Mouse (Mus musculus) stomach, embryonic 15.5 days (tissue): Measurements from ENCODE around the gene Mfrp. TPM values are rescaled to one million over a fixed set of nuclear protein-coding genes. Genes with fewer than 3 reads are reported as not detected.

ENCODE experiments used
- ATAC-seq: fragments of 200-750 bp; cut with Nextera tagmentation; 2 replicates; pipeline ENCODE4 v1.8.0; 2017; ENCODE audit warnings: low read depth, moderate number of reproducible peaks, moderate TSS enrichment; ENCODE audit not compliant: insufficient read depth, low FRiP score
- H3K27ac ChIP-seq: fragments of 300-500 bp; sonication (generic); 2 replicates; pipeline ENCODE4 v1.5.1; 2015; ENCODE audit warnings: mild to moderate bottlenecking, inconsistent platforms
- H3K27me3 ChIP-seq: fragments of 300-500 bp; sonication (generic); replicated peaks from 2 replicates; pipeline ENCODE4 v1.6.1; 2015; ENCODE audit warnings: inconsistent platforms
- H3K36me3 ChIP-seq: fragments of 300-500 bp; sonication (generic); 2 replicates; pipeline ENCODE4 v1.6.1; 2015; ENCODE audit warnings: inconsistent platforms
- H3K4me1 ChIP-seq: fragments of 300-500 bp; sonication (generic); 2 replicates; pipeline ENCODE4 v1.6.1; 2015; ENCODE audit warnings: inconsistent platforms
- H3K4me2 ChIP-seq: fragments of 300-500 bp; sonication (generic); 2 replicates; pipeline ENCODE4 v1.6.1; 2015; ENCODE audit warnings: mild to moderate bottlenecking, inconsistent platforms
- H3K4me3 ChIP-seq: fragments of 300-500 bp; sonication (generic); replicated peaks from 2 replicates; pipeline ENCODE4 v1.5.1; 2015; ENCODE audit warnings: inconsistent platforms
- H3K9ac ChIP-seq: fragments of 300-500 bp; sonication (generic); 2 replicates; pipeline ENCODE4 v1.6.1; 2015; ENCODE audit warnings: inconsistent platforms
- H3K9me3 ChIP-seq: fragments of 300-500 bp; sonication (generic); 2 replicates; pipeline ENCODE4 v1.6.1; 2016; ENCODE audit warnings: inconsistent platforms
- WGBS: fragments of 180-500 bp; shearing (Covaris S2); methylation state at CpG from one replicate; pipeline ENCODE4 v1.1.7; 2015; 5-methylcytosine and 5-hydroxymethylcytosine counted together
- polyA plus RNA-seq: library from polyadenylated mRNA; unstranded; fragments of >200 nt; fragmentation: Nextera tagmentation; extraction: Ambion mirVana; gene quantifications from 2 replicates; pipeline ENCODE4 v1.2.1, GENCODE M21; 2015

Mfrp gene
- polyA plus RNA-seq, 1 experiment from 2014 or later: 0.18 TPM

GRCm38 (mm10) chr9:44071914-44072598, 29.5 kb upstream of the Mfrp start:
- Histone ChIP-seq H3K27me3 (no peaks in the 10 kb centered on the region), H3K4me1 (peaks cover 23% of the 10 kb centered on the region), H3K4me2 (no peak overlapping the region; the same call in 1 of the 2 replicates), H3K9ac (no peak overlapping the region), H3K36me3 (no peaks in the 10 kb centered on the region; the same call in 1 of the 2 replicates), H3K4me3 (no peak overlapping the region), H3K27ac (no peak overlapping the region), H3K9me3 (no peaks in the 10 kb centered on the region)
- ATAC-seq: no peak
- WGBS: 46% methylated on average over 11 of the region's 11 CpGs

- no peak overlapping the region for H3K27ac ChIP-seq
- H3K4me1 ChIP-seq: peaks cover 18% of the 10 kb centered on the region
- H3K9ac ChIP-seq: no peak overlapping the region
- H3K9me3 ChIP-seq: no peaks in the 10 kb centered on the region
- 44% methylated on average over 4 of the region's 4 CpGs for WGBS
- no peak for ATAC-seq
- H3K27me3 ChIP-seq: no peaks in the 10 kb centered on the region
- H3K36me3 ChIP-seq: no peaks in the 10 kb centered on the region; the same call in 1 of the 2 replicates
- no peak overlapping the region for H3K4me2 ChIP-seq
- no peak overlapping the region for H3K4me3 ChIP-seq
These were observed 29.0 kb upstream of the Mfrp start for GRCm38 (mm10) chr9:44072599-44072915.

GRCm38 (mm10) chr9:44073115-44073514, 28.4 kb upstream of the Mfrp start:
- WGBS: 67% methylated on average over 5 of the region's 5 CpGs
- no peak overlapping the region for H3K4me3 ChIP-seq

GRCm38 (mm10) chr9:44074395-44075275, 26.9 kb upstream of the Mfrp start:
- WGBS: 60% methylated on average over 9 of the region's 9 CpGs
- Histone ChIP-seq H3K27ac (no peak overlapping the region), H3K9me3 (no peaks in the 10 kb centered on the region), H3K27me3 (no peaks in the 10 kb centered on the region), H3K9ac (no peak overlapping the region), H3K36me3 (no peaks in the 10 kb centered on the region; the same call in 1 of the 2 replicates), H3K4me1 (peaks cover 37% of the 10 kb centered on the region), H3K4me3 (no peak overlapping the region), H3K4me2 (no peak overlapping the region)
- ATAC-seq: no peak

More at GRCm38 (mm10) chr9:44073115-44073514, 28.4 kb upstream of the Mfrp start:
- no peaks in the 10 kb centered on the region for H3K9me3 ChIP-seq
- H3K27ac ChIP-seq: no peak overlapping the region
- H3K4me1 ChIP-seq: peaks cover 21% of the 10 kb centered on the region
- H3K4me2 ChIP-seq: no peak overlapping the region
- no peak for ATAC-seq
- no peaks in the 10 kb centered on the region; the same call in 1 of the 2 replicates for H3K36me3 ChIP-seq
- no peaks in the 10 kb centered on the region for H3K27me3 ChIP-seq
- no peak overlapping the region for H3K9ac ChIP-seq

- Histone ChIP-seq H3K4me1 (peaks cover 40% of the 10 kb centered on the region), H3K36me3 (no peaks in the 10 kb centered on the region; the same call in 1 of the 2 replicates), H3K4me2 (no peak overlapping the region), H3K4me3 (no peak overlapping the region), H3K27me3 (no peaks in the 10 kb centered on the region), H3K27ac (no peak overlapping the region), H3K9me3 (no peaks in the 10 kb centered on the region), H3K9ac (no peak overlapping the region)
- 78% methylated on average over 24 of the region's 24 CpGs for WGBS
- ATAC-seq: no peak
These were observed 26.1 kb upstream of the Mfrp start for GRCm38 (mm10) chr9:44075276-44075995.

GRCm38 (mm10) chr9:44075996-44076763, 25.3 kb upstream of the Mfrp start:
- peaks cover 38% of the 10 kb centered on the region for H3K4me1 ChIP-seq
- no peak overlapping the region for H3K9ac ChIP-seq
- H3K27ac ChIP-seq: no peak overlapping the region
- no peak overlapping the region for H3K4me3 ChIP-seq
- ATAC-seq: no peak
- H3K9me3 ChIP-seq: no peaks in the 10 kb centered on the region
- 71% methylated on average over 16 of the region's 16 CpGs for WGBS
- H3K4me2 ChIP-seq: no peak overlapping the region
- H3K27me3 ChIP-seq: no peaks in the 10 kb centered on the region
- no peaks in the 10 kb centered on the region; the same call in 1 of the 2 replicates for H3K36me3 ChIP-seq

- Histone ChIP-seq H3K36me3 (no peaks in the 10 kb centered on the region; the same call in 1 of the 2 replicates), H3K27ac (no peak overlapping the region)
These were observed 24.8 kb upstream of the Mfrp start for GRCm38 (mm10) chr9:44076764-44077120.

GRCm38 (mm10) chr9:44077266-44077910, 24.1 kb upstream of the Mfrp start:
- ATAC-seq: no peak
- H3K9me3 ChIP-seq: no peaks in the 10 kb centered on the region
- no peaks in the 10 kb centered on the region for H3K27me3 ChIP-seq
- H3K4me2 ChIP-seq: no peak overlapping the region
- no peak overlapping the region for H3K27ac ChIP-seq
- 85% methylated on average over 11 of the region's 11 CpGs for WGBS
- H3K9ac ChIP-seq: no peak overlapping the region
- peaks cover 29% of the 10 kb centered on the region for H3K4me1 ChIP-seq
- H3K36me3 ChIP-seq: no peaks in the 10 kb centered on the region; the same call in 1 of the 2 replicates
- no peak overlapping the region for H3K4me3 ChIP-seq

More at GRCm38 (mm10) chr9:44076764-44077120, 24.8 kb upstream of the Mfrp start:
- Histone ChIP-seq H3K4me2 (no peak overlapping the region), H3K4me1 (peaks cover 35% of the 10 kb centered on the region), H3K4me3 (no peak overlapping the region), H3K9ac (no peak overlapping the region), H3K9me3 (no peaks in the 10 kb centered on the region), H3K27me3 (no peaks in the 10 kb centered on the region)
- 23% methylated on average over 5 of the region's 5 CpGs for WGBS
- no peak for ATAC-seq

GRCm38 (mm10) chr9:44078136-44078797, 23.3 kb upstream of the Mfrp start:
- Histone ChIP-seq H3K27me3 (no peaks in the 10 kb centered on the region), H3K27ac (peak overlapping the region; percentile 24; the same call in 1 of the 2 replicates), H3K4me1 (peaks cover 25% of the 10 kb centered on the region), H3K9ac (no peak overlapping the region), H3K36me3 (no peaks in the 10 kb centered on the region; the same call in 1 of the 2 replicates), H3K4me2 (no peak overlapping the region), H3K9me3 (no peaks in the 10 kb centered on the region), H3K4me3 (no peak overlapping the region)
- 71% methylated on average over 10 of the region's 10 CpGs for WGBS
- ATAC-seq: no peak

- Histone ChIP-seq H3K4me2 (peak overlapping the region; percentile 4; the same call in 1 of the 2 replicates), H3K4me1 (peaks cover 34% of the 10 kb centered on the region), H3K27me3 (no peaks in the 10 kb centered on the region), H3K9ac (no peak overlapping the region), H3K4me3 (no peak overlapping the region), H3K27ac (peak overlapping the region; percentile 24), H3K9me3 (no peaks in the 10 kb centered on the region), H3K36me3 (no peaks in the 10 kb centered on the region; the same call in 1 of the 2 replicates)
- ATAC-seq: peak; percentile 68
- 19% methylated on average over 14 of the region's 16 CpGs for WGBS
These were observed 22.4 kb upstream of the Mfrp start for GRCm38 (mm10) chr9:44078955-44079756.
